Mouse (Mus musculus): Measurements from ENCODE around the gene Rab7b.

DNA sequence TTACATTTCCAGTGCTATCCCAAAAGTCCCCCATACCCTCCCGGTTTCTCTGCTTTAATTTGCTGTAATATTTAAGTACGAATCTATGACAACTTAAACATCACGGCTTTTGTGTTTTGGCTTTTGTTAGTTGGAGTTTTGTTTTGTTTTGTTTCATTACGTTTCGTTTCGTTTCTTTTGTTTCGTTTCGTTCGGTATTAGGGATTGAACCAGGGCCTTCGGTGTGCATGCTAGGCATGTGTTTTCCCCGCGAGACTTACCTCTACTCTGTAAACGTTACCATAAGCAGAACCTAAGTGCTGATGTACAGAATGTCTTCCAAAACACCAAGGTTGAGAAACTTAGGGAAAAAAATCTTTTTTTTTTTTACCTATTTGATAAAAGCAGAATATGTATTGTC is 46.9 kb upstream of the Rab7b start:
- no peak for TF ChIP-seq CTCF (conservative IDR thresholded peaks at IDR 0.05; ENCODE audit: low read length)
- no peak for TF ChIP-seq NANOG (IDR thresholded peaks at IDR 0.05; ENCODE audit: borderline replicate concordance, low read length)

Data from E14TG2a.4 (cell line).